Mouse (Mus musculus): ENCODE results near the gene Ankrd13b.

GRCm38 (mm10) chr11:77494344-77494676, 4.8 kb upstream of the Ankrd13b start:
- TF ChIP-seq CTCF (IDR thresholded peaks at IDR 0.05; ENCODE audit: borderline replicate concordance, extremely low read depth, insufficient read depth, insufficient read length) (no peak), POLR2A (IDR thresholded peaks at IDR 0.05; ENCODE audit: borderline replicate concordance, extremely low read depth, insufficient read depth, insufficient read length, poor library complexity, severe bottlenecking) (no peak)
